Mouse (Mus musculus) 416B (cell line): ENCODE measurements at regions not wholly inside any gene's neighbourhood (a gene's known extent, or its start where the extent isn't known, plus 50 kb on each side); places are given as distances from the start of the nearest gene placed in this dataset.

ENCODE experiments used
- DNase-seq: peaks from one replicate; pipeline ENCODE4 v3.0.0; 2011; ENCODE audit warnings: low read depth

DNA sequence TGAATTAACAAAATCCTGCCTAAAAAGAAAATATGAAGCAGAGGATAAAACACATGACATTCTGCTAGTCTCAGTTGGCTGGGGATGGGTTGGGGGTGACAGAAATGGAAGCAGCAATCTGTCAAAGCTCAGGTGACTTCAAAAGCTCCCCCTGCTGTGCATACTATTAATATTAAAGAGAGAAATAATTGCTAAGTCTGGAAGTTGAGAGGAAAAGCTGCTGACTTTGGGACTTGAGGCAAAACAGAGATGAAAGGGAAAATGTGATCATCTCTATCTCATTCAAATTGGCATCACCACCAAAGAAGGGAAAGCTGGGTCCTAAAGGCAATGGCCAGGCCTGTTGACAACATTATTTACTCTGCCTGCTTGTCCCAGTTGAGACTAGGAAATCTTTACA is 90.8 kb downstream of the Rpe65 start:
- no peak for DNase-seq

DNA sequence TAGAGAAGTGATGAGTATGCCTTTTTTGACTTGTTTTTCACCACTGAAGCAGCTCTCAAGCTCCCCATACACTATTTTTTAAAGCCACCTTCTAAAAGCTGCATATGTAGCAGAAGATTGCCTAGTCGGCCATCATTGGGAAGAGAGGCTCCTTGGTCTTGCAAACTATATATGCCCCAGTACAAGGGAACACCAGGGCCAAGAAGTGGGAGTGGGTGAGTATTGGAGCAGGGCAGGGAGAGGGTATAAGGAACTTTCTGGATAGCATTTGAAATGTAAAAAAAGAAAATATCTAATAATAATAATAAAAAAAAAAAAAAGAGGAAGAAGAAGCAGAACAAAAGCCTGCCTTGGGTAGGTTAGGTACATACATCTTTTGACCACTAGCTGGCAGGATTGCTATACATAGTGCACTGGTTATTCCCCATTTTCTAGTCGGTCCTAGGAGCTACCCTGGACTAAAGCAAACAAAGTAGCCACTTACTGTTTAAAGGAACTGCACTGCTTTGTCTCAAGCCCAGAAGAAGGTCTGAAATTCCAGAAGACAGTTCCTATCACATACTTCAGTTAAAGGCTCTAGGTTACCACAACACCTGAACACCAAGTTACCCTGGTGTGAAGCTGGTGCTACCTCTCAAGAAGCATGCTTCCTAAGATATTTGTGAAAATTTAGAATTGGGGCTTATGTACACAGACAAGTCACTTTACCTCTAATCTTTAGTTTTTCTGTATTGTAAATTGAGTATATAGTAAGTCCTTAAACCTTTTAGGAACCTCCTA is 114.9 kb upstream of the Wls start:
- peak; percentile 85 for DNase-seq

DNA sequence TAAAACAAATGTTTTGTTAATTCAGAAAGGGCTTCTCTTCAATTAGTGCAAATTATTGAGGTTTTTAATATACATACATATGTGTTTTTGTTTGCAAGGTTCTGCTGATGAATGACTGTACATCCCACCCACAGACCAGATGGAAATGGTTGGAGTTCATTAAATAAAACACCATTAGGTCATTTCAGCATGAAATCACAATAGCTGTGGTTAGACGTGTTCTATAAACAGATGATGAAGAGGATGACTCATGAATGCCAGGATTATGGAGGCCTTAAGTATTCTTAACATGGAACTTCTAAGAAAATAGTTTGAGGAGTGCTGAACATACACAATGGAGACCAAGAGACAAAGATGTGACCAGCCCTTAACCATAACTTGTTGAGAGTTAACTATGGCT is 107.3 kb upstream of the Wls start:
- DNase-seq, result peak; percentile 8

DNA sequence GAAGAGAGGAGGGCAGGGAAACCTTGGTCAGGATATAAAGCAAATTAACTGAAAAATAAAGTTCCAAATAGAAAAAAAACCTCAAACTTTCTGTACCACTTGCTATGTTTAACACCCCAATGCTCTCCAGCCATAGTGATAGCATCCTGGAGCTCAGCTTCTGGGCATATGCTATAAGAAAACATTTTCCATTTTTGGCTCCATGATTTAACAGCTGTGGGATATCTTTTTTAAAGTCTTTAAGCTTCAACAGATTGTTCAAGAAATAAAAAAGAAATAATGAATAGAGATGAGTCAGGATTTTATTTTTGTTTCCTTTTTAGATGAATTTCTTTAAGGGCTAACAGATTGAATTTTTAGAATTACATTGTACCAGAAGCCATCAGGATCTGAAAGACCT is 106.3 kb upstream of the Wls start:
- no peak for DNase-seq

DNA sequence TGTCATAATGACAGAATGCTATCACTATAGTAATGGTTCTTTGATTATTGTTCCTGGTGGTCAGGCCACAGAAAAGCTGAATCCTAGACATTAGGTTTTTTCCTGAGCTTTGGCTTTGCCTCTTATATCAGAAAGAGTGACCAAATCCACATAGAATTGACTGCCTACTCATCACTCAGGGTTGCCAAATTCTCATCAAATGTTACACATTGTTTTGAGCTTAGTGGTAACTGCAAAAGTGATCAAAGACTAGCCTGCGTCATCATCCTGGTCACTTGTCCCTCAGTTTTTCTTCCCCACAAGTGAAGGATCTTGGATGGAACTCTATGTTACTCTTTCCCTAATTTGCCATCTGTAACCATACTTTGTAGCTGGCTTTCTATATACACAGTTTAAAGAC is 104.9 kb upstream of the Wls start:
- DNase-seq, result no peak

DNA sequence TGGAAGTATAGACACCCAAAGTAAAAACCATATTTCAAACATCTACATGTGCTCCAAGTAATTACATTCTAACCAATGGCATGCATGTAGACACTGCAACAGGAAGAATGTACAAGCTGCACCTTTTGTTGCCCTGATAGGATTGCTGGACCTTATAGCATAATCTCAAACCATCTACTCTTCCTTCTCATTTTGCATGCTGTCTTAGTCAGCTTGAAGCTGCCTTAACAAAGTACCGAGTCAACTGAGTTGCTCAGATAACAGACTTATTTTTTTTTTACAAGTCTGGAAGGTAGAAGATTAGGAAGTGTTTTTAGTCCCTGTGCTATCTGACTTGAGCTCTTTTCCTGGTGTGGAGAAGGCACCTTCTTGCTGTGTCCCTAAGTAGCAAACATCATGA is 103.4 kb upstream of the Wls start:
- no peak for DNase-seq

DNA sequence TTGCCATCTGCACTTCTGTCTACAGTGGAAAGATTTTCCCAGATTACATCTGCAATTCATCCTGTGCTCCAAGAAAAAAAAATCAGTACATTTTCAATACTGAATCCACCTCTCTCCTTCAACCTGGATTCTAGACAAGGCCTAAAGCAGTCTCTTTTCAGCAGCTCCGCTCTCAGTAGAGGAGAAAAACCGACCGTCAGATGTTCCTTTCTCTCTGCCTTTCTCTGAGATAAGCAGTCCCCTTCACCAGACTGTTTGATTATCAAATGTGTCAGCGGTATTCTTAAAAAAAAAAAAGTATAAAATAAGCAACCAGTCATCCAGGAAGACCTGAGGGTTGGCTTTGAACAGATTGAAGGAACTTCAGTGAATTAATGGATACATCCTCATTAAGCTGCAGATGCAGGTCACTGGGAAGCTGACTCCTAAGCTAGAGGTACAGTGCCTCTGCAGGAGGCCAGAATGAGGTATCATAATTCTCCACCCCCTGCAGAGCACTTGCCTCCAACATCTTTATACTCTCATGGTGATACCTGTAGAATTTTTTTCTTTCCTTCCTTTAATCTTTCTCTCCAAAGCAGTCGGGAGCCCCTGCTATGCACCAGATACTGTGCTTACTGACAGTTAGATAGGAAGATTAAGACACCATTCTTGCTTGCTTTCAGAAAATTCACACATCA is 98.7 kb upstream of the Wls start:
- DNase-seq, result no peak

DNA sequence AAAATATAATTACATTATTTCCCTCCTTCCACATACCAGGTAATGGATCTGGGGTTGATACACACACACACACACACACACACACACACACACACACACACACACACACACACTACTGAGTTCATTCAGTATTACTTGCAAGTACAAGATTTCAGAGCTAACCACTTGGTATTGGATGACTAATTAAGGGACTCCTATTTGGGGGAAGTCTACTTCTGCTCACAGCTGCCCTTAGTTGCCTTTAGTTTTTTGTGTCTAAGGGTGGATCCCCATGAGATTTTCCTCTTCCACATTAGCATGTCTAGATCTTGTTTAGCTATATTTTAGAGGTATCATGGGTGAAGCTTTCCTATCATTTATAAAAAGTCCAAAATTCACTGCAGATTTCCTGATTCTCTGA is 97.7 kb upstream of the Wls start:
- DNase-seq, result no peak

DNA sequence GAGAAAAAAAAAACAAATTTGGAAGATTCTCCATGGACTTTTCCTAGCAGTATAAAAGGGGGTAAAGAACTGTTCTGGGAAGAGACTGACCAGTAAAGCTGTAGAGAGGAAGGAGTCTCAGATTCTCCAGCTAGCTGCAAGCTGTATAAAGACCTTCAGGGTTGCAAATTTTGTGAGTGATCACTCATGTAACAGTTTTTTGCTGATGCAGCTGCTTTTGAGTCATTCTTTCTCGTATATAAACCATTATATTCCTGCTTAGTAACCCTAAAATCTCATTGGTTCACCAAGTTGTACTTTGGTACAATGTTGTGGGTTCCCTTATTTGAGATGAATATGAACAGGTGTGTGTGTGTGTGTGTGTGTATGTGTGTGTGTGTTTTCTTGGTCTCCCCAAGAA is 79.7 kb upstream of the Wls start:
- no peak for DNase-seq

DNA sequence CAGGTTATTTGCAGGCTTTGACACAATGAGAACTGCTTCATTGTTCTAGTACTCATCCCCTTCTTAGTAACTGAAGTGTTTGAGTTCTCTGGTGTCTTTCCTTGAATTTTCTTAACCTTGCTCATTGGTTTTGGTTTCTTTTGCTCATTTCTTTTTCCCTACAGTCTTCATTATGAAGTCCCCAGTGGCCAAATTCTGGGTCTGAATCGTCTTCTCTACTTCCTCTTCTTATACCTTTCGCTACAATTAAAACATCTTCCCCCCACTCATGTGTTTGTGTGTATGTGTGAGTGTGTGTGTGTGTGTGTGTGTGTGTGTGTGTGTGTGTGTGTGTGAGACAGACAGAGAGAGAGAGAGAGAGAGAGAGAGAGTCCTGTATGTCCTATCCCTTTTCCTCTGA is 79.2 kb upstream of the Wls start:
- no peak for DNase-seq

DNA sequence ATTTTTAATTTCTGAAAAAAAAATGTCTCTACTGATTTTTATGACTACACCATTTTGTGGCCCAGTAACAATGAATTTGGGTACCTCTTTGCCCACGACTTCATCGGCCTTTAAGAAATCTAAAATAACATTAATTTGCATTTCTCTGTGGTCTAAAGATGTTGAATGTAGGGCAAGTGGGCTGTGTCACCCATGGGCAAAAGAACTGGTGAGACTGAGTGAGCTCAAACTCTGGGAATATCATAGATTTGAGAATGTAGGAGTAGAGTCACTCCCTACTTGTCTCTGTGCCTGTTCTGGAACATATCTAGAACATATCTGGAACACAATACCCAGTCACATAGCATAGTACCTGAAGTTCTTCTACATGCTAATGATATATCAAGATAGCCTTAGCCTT is 78.5 kb upstream of the Wls start:
- DNase-seq, result no peak

DNA sequence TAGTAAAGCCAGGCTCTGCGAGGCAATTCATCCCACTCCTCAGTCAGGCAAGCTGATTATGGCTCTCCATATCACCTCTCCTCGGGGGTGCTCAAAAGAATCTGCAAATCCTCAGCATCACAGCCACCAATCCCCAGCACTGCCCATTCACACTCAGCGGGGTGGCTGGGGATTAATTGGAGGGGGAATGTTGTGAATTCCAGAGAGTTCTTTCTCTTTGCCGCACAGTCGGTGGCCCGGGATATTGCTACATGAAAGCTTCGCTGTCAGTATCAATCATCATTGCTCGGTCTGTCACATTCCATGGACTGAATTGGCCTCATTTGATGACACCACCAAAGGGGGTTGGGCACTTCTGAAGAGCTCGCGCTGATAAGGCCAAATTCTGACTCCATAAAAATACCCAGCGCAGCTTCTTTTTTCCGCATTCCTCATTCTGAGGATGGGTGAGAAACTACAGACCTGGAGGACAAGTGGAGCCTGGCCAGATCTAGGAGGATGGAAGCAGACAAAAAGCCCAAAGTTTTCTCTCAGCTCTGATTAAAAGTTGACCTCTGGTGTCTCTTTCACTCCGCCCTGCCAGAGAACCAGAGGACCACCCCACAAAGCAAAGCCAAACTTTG is 57.1 kb upstream of the Wls start:
- no peak for DNase-seq

DNA sequence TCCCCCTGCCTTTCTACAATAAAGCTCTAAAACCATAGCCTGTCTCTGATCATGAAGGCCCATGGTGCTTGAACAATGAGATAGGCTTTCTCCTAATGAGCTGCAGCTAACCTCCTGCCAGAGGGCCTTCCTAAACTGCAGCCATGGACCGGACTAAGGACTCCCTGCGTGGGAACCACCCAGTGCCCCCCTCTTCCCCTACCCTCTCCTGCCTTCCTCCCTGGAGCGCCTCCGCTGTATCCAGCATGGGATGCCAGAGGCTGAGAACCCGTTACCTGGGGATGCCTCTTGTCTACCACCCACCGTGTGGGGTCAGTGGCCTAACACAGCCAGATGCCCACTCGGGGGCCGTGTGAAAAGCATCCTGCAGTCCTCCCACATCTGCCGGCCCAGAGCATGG is 51.7 kb upstream of the Wls start:
- no peak for DNase-seq
